Mouse (Mus musculus): ENCODE results near the gene Olfr839-ps1.

Gene Olfr839-ps1

DNA sequence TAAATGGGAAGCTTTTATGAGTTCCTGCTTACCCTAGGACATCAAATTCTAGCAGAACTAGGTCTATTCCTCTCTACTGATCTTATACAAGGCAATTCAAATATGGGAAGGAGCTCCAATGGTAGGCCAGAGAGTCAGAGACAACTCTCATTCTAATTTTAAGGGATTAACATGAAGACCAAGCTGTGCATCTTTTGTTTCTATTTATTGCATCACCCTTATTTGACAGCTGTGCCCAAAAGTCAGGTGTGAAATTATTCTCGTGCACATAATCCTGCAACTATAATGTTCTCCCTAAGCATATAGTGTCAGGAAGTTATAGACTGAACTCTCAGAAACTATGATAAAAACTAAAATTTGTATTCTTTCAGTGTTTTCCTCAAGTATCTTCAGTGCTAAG is at the start of gene Olfr839-ps1:
Gene Olfr839-ps1 (minus strand): TSS at position 101 of the 400 bp plus-strand sequence.
- no peak for DNase-seq (ENCODE audit: extremely low read depth, low read depth)

DNA sequence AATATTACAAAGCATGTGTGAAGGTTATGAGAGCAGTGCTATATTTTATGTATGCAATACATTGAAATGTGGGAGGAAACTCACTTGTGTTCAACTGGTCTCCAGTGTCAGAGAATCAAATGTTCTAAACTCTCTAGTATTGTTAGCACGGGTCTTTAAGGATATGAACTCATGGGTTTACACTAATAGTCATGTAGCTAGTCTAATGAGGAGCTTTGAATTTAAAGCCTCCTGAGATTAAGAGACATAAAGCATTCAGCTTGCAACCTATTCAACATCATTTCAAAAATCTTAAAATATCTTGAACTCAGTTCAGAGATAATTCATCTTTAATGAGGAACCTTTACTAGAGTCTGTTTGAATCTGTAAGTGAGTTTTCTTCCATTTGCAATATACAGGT is 41.1 kb downstream of the Olfr839-ps1 start, which contains the start of gene Olfr837:
Gene Olfr837 (plus strand): TSS at position 301 of the 400 bp plus-strand sequence.
- DNase-seq (ENCODE audit: extremely low read depth, low read depth), result no peak

DNA sequence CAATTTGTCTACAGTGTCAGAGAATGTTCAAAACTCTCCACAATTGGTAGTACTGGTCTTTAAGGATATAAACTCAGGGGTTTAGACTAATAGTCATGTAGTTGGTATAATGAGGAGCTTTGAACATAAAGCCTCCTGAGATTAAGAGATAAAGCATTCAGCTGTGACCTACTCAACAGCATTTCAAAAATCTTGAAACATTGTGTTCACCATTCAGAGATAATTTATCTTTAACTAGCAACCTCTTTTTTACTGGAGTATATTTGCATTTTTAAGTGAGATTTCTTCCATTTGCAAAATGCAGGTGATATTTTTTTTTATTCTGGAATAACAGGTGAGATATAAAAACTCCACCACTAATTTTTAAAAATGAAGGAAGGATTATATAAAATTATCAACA is 57.0 kb downstream of the Olfr839-ps1 start, which contains the start of gene Olfr836:
Gene Olfr836 (plus strand): TSS at position 301 of the 400 bp plus-strand sequence.
- DNase-seq (ENCODE audit: extremely low read depth, low read depth), result no peak
